Mouse (Mus musculus): ENCODE data around the gene Itgb5.

The Itgb5 gene

GRCm38 (mm10) chr16:33939636-33940035 lies 110.2 kb downstream of the Itgb5 start:
- no peak for DNase-seq (ENCODE audit: low spot score)

- DNase-seq (ENCODE audit: low spot score), result no peak
Measured at GRCm38 (mm10) chr16:33940095-33940494, 110.6 kb downstream of the Itgb5 start.

- peak; percentile 62 for DNase-seq (ENCODE audit: low spot score)
Measured at GRCm38 (mm10) chr16:33941271-33941781, 111.9 kb downstream of the Itgb5 start.

- no peak for DNase-seq (ENCODE audit: low spot score)
Measured at GRCm38 (mm10) chr16:33942341-33942740, 112.9 kb downstream of the Itgb5 start.

- DNase-seq (ENCODE audit: low spot score), result no peak
Measured at GRCm38 (mm10) chr16:33943388-33943787, 113.9 kb downstream of the Itgb5 start.

- no peak for DNase-seq (ENCODE audit: low spot score)
Measured at GRCm38 (mm10) chr16:33944126-33944525, 114.7 kb downstream of the Itgb5 start.

GRCm38 (mm10) chr16:33944772-33945171 lies 115.3 kb downstream of the Itgb5 start:
- DNase-seq (ENCODE audit: low spot score), result no peak

GRCm38 (mm10) chr16:33946021-33946420 lies 116.6 kb downstream of the Itgb5 start:
- no peak for DNase-seq (ENCODE audit: low spot score)

- DNase-seq (ENCODE audit: low spot score), result no peak
Measured at GRCm38 (mm10) chr16:33947664-33948571, 118.5 kb downstream of the Itgb5 start.

- DNase-seq (ENCODE audit: low spot score), result no peak
Measured at GRCm38 (mm10) chr16:33950386-33950785, 120.9 kb downstream of the Itgb5 start.

GRCm38 (mm10) chr16:33950830-33951229 lies 121.4 kb downstream of the Itgb5 start:
- peak; percentile 46 for DNase-seq (ENCODE audit: low spot score)

- DNase-seq (ENCODE audit: low spot score), result no peak
Measured at GRCm38 (mm10) chr16:33953008-33953407, 123.5 kb downstream of the Itgb5 start.

GRCm38 (mm10) chr16:33954793-33955192 lies 125.3 kb downstream of the Itgb5 start:
- DNase-seq (ENCODE audit: low spot score), result no peak

- DNase-seq (ENCODE audit: low spot score), result no peak
Measured at GRCm38 (mm10) chr16:33963509-33963908, 134.0 kb downstream of the Itgb5 start.

GRCm38 (mm10) chr16:33965878-33966537 lies 136.5 kb downstream of the Itgb5 start:
- DNase-seq (ENCODE audit: low spot score), result no peak

GRCm38 (mm10) chr16:33966538-33967282 lies 137.2 kb downstream of the Itgb5 start, which contains the start of gene Umps:
TSS of gene Umps (minus strand) at chr16:33967038.
- DNase-seq (ENCODE audit: low spot score), result peak; percentile 85

GRCm38 (mm10) chr16:33967283-33967640 lies 137.8 kb downstream of the Itgb5 start:
- no peak for DNase-seq (ENCODE audit: low spot score)

- no peak for DNase-seq (ENCODE audit: low spot score)
Measured at GRCm38 (mm10) chr16:33979855-33980254, 150.4 kb downstream of the Itgb5 start.

GRCm38 (mm10) chr16:33983712-33984111 lies 154.2 kb downstream of the Itgb5 start:
- no peak for DNase-seq (ENCODE audit: low spot score)

GRCm38 (mm10) chr16:33985372-33985771 lies 155.9 kb downstream of the Itgb5 start:
- no peak for DNase-seq (ENCODE audit: low spot score)

GRCm38 (mm10) chr16:33986993-33987392 lies 157.5 kb downstream of the Itgb5 start:
- peak; percentile 74 for DNase-seq (ENCODE audit: low spot score)

- no peak for DNase-seq (ENCODE audit: low spot score)
Measured at GRCm38 (mm10) chr16:33988358-33989012, 159.0 kb downstream of the Itgb5 start.

All from testis, postnatal 14 days (tissue).